Mouse (Mus musculus): ENCODE results near the gene Phldb2.

- no peak for TF ChIP-seq CTCF (conservative IDR thresholded peaks at IDR 0.05 in 1 of 2, IDR thresholded peaks at IDR 0.05 in 1 of 2; ENCODE audit: low read depth in 2 of 2, low read length in 2 of 2)
- TF ChIP-seq MYC (IDR thresholded peaks at IDR 0.05; ENCODE audit: low read depth, low read length): no peak
- TF ChIP-seq EP300 (IDR thresholded peaks at IDR 0.05; ENCODE audit: low read length): no peak
- no peak for TF ChIP-seq POLR2A (IDR thresholded peaks at IDR 0.05; ENCODE audit: low read depth, low read length)
- TF ChIP-seq POLR2AphosphoS2 (IDR thresholded peaks at IDR 0.05; ENCODE audit: low read depth, low read length): no peak
- TF ChIP-seq E2F4 (IDR thresholded peaks at IDR 0.05; ENCODE audit: insufficient replicate concordance, low read depth, low read length): no peak
- no peak for TF ChIP-seq USF1 (IDR thresholded peaks at IDR 0.05; ENCODE audit: low read depth, low read length)
Measured at GRCm38 (mm10) chr16:45830096-45830866, 123.1 kb downstream of the Phldb2 start.
